Mouse (Mus musculus): ENCODE data around the gene Fam155a.
"Not testable (repeated sequence)": the region's sequence is repeated elsewhere in the genome, so short reads cannot be mapped to it uniquely, and the experiment has no call there.

Fam155a gene

GRCm38 (mm10) chr8:9398040-9398439 is 372.9 kb downstream of the Fam155a start:
- DNase-seq = no peak

- DNase-seq = no peak
Observed at GRCm38 (mm10) chr8:9394670-9395069, 376.3 kb downstream of the Fam155a start.

- peak; percentile 13 for DNase-seq
Observed at GRCm38 (mm10) chr8:9393246-9393645, 377.7 kb downstream of the Fam155a start.

- DNase-seq = not testable (repeated sequence)
Observed at GRCm38 (mm10) chr8:9390229-9390628, 380.7 kb downstream of the Fam155a start.

- DNase-seq = no peak
Observed at GRCm38 (mm10) chr8:9369201-9369600, 401.8 kb downstream of the Fam155a start.

- peak; percentile 25 for DNase-seq
Observed at GRCm38 (mm10) chr8:9367721-9368120, 403.2 kb downstream of the Fam155a start.

GRCm38 (mm10) chr8:9365381-9365780 is 405.6 kb downstream of the Fam155a start:
- peak; percentile 42 for DNase-seq

- peak; percentile 69 for DNase-seq
Observed at GRCm38 (mm10) chr8:9348523-9349135, 422.3 kb downstream of the Fam155a start.

- DNase-seq = no peak
Observed at GRCm38 (mm10) chr8:9347163-9347562, 423.8 kb downstream of the Fam155a start.

- no peak for DNase-seq
Observed at GRCm38 (mm10) chr8:9344136-9344535, 426.8 kb downstream of the Fam155a start.

GRCm38 (mm10) chr8:9342998-9343397 is 428.0 kb downstream of the Fam155a start:
- DNase-seq = no peak

- no peak for DNase-seq
Observed at GRCm38 (mm10) chr8:9342593-9342992, 428.4 kb downstream of the Fam155a start.

GRCm38 (mm10) chr8:9337905-9338304 is 433.1 kb downstream of the Fam155a start:
- no peak for DNase-seq

GRCm38 (mm10) chr8:9335933-9336303 is 435.0 kb downstream of the Fam155a start:
- no peak for DNase-seq

GRCm38 (mm10) chr8:9335285-9335932 is 435.6 kb downstream of the Fam155a start:
- no peak for DNase-seq

GRCm38 (mm10) chr8:9332766-9333165 is 438.2 kb downstream of the Fam155a start:
- DNase-seq = no peak

GRCm38 (mm10) chr8:9309456-9309855 is 461.5 kb downstream of the Fam155a start:
- peak; percentile 75 for DNase-seq

- DNase-seq = no peak
Observed at GRCm38 (mm10) chr8:9303526-9304135, 467.3 kb downstream of the Fam155a start.

GRCm38 (mm10) chr8:9295046-9295445 is 475.9 kb downstream of the Fam155a start:
- DNase-seq = no peak

- no peak for DNase-seq
Observed at GRCm38 (mm10) chr8:9292532-9292931, 478.4 kb downstream of the Fam155a start.

GRCm38 (mm10) chr8:9288015-9288729 is 482.8 kb downstream of the Fam155a start:
- no peak for DNase-seq

- no peak for DNase-seq
Observed at GRCm38 (mm10) chr8:9274117-9274516, 496.8 kb downstream of the Fam155a start.

GRCm38 (mm10) chr8:9264378-9264777 is 506.6 kb downstream of the Fam155a start:
- DNase-seq = no peak

GRCm38 (mm10) chr8:9261527-9261926 is 509.4 kb downstream of the Fam155a start:
- peak; percentile 8 for DNase-seq

All from kidney, postnatal 10 days (tissue).